Mouse (Mus musculus) ES-E14 (cell line): Measurements from ENCODE around the gene Rps3. TPM values are rescaled to one million over a fixed set of nuclear protein-coding genes. Genes with fewer than 3 reads are reported as not detected.

Experiments used
- DNase-seq: peaks from one replicate; pipeline ENCODE4 v3.0.0-alpha.2; 2013; ENCODE audit warnings: low read depth, low spot score
- H3K27ac ChIP-seq: 2 replicates; pipeline ENCODE4 v1.5.1; 2012; ENCODE audit warnings: low read depth, mild to moderate bottlenecking, low read length, moderate library complexity, mixed read lengths; ENCODE audit not compliant: poor library complexity, insufficient read depth, severe bottlenecking
- H3K36me3 ChIP-seq: 2 replicates; pipeline ENCODE4 v1.6.1; 2012; ENCODE audit warnings: mild to moderate bottlenecking, low read length, moderate library complexity, mixed read lengths; ENCODE audit not compliant: control insufficient read depth, poor library complexity, insufficient read depth, severe bottlenecking
- H3K4me1 ChIP-seq, 2 experiments: fragments of 150-350 bp in 1 of 2; sonication (generic) in 1 of 2; 2 replicates each; pipeline ENCODE4 v1.6.1; 2012; ENCODE audit warnings: low read length in 2 of 2, mild to moderate bottlenecking in 1 of 2, mixed read lengths in 1 of 2; ENCODE audit not compliant: control insufficient read depth in 2 of 2, insufficient read depth in 2 of 2, poor library complexity in 1 of 2
- H3K4me3 ChIP-seq, 2 experiments: fragments of 150-350 bp in 1 of 2; sonication (generic) in 1 of 2; 2 replicates each; pipeline ENCODE4 v1.5.1; 2012; ENCODE audit warnings: low read length in 2 of 2, low read depth in 1 of 2, mild to moderate bottlenecking in 1 of 2, mixed read lengths in 1 of 2; ENCODE audit not compliant: insufficient read depth in 1 of 2, poor library complexity in 1 of 2, severe bottlenecking in 1 of 2
- H3K9ac ChIP-seq: 2 replicates; pipeline ENCODE4 v1.6.1; 2012; ENCODE audit warnings: low read depth, mild to moderate bottlenecking, low read length, mixed read lengths; ENCODE audit not compliant: poor library complexity, insufficient read depth, severe bottlenecking
- H3K9me3 ChIP-seq: fragments of 150-350 bp; sonication (generic); 2 replicates; pipeline ENCODE4 v1.6.1; 2012; ENCODE audit warnings: low read depth, mild to moderate bottlenecking, low read length; ENCODE audit not compliant: control insufficient read depth, insufficient read depth
- CHD2 ChIP-seq: IDR thresholded peaks from 2 replicates; pipeline ENCODE4 v1.6.1; 2014; ENCODE audit warnings: mild to moderate bottlenecking, low read depth, low read length, inconsistent platforms
- HCFC1 ChIP-seq: IDR thresholded peaks from 2 replicates; pipeline ENCODE4 v1.6.1; 2012; ENCODE audit warnings: low read length, inconsistent platforms, borderline replicate concordance; ENCODE audit not compliant: insufficient read depth
- MAFK ChIP-seq: IDR thresholded peaks from 2 replicates; pipeline ENCODE4 v1.6.1; 2014; ENCODE audit warnings: mild to moderate bottlenecking, low read depth, low read length, inconsistent platforms; ENCODE audit not compliant: insufficient read depth
- ZC3H11A ChIP-seq: IDR thresholded peaks from 2 replicates; pipeline ENCODE4 v1.6.1; 2012; ENCODE audit warnings: low read depth, mild to moderate bottlenecking, inconsistent platforms, low read length, borderline replicate concordance
- ZNF384 ChIP-seq: IDR thresholded peaks from 2 replicates; pipeline ENCODE4 v1.6.1; 2012; ENCODE audit warnings: low read depth, low read length, inconsistent platforms
- in situ Hi-C, 2 experiments: fragments of 600-800 bp; cut with MboI; formaldehyde crosslinking; loops; one replicate each; pipeline ENCODE4 v1.15.1; 2025; ENCODE audit warnings: low sequenced_read_pairs in 2 of 2, inconsistent platforms in 1 of 2; ENCODE audit not compliant: unreplicated experiment in 2 of 2
- total RNA-seq: library from RNA; depleted of rRNA; stranded (reverse); fragments of 300-350 nt; gene quantifications from 2 replicates; pipeline ENCODE4 v1.2.3, GENCODE M21; 2012

The Rps3 gene
- total RNA-seq, 1 experiment = 1,655 TPM

DNA sequence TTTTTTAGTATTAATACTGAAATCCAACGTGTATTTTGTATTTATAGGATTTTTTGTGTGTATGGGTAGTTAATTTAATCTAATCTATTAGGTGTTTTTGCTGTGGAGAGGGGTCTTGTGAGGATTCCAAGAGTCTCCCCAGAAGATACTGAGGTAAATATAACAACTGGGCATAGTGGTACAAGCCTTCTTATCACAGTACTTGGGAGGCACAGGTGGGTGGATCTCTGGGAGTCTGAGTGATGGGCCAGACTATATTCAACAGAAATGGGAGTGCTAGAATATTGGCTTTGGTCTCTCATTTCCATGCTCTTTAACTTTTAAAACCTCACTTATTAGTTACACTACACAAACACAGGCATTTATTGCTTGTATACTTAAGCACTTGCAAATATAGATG lies 17.6 kb upstream of the Rps3 start:
- no peak overlapping the region for H3K27ac ChIP-seq
- TF ChIP-seq MAFK (no peak), HCFC1 (no peak), ZC3H11A (no peak), ZNF384 (no peak), CHD2 (no peak)
- no peak for DNase-seq
- no peaks in the 10 kb centered on the region for H3K36me3 ChIP-seq
- H3K4me1 ChIP-seq = 0 out of 4 replicates have a peak, but pooled peaks cover 0 to 2% of the 10 kb centered on the region in 2 experiments
- no peak overlapping the region for H3K9ac ChIP-seq
- no peaks in the 10 kb centered on the region for H3K9me3 ChIP-seq
- no peak overlapping the region for H3K4me3 ChIP-seq
- in situ Hi-C loops = loop anchor here in 1 of 2 experiments (10.0 kb wide), 1 partner anchor 304 kb away; no protein-coding TSS in a partner anchor

DNA sequence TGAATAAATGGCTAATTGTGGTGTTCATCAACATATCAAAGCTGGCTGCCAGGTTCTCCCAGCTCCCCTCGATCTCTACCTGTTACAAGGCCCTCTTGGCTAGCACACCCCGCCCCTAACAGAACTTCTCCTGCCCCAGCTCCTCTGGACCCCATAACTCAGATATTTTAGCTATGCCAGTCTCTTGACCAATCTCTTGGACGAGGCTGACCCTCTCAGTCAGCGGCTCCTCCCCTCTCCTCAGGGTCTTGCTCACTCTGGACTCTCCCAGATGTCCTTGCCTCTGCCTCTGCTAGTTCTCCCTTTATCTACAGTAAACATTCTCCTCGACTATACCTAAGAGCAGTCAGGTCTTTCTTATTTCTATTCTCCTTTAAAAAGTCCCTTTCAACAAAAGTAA lies 17.1 kb upstream of the Rps3 start:
- Histone ChIP-seq H3K4me3 (no peak overlapping the region), H3K36me3 (no peaks in the 10 kb centered on the region)

DNA sequence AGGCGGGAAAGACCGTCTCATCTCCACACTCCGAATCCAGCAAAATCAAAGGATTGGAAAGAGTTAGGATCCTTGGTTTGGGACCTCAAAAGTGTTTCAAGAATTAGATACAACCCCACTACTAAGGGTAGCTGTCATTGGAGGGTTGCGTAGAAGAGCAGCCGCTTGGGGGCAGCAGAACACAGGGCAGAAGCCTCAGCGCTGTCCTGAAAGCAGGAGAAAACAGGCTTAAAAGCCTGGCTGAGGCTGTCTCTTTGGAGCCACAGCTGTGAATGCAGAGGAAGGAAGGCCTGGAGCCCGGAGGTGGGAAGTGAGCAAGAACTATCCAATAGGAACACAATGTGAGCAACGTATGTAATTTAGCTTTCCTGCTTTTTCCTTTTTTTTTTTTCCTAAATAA lies 16.7 kb upstream of the Rps3 start:
- TF ChIP-seq CHD2 (no peak), ZC3H11A (peak; percentile 74; the same call in 1 of the 2 replicates), MAFK (no peak), ZNF384 (0 out of 2 replicates have a peak, but pooled peaks have one; percentile 55), HCFC1 (no peak)
- Histone ChIP-seq H3K36me3 (no peaks in the 10 kb centered on the region), H3K4me1 (0 out of 4 replicates have a peak, but pooled peaks cover 0 to 2% of the 10 kb centered on the region in 2 experiments), H3K4me3 (no peak overlapping the region), H3K27ac (no peak overlapping the region), H3K9me3 (no peaks in the 10 kb centered on the region), H3K9ac (no peak overlapping the region)
- in situ Hi-C loops = loop anchor here in 1 of 2 experiments (10.0 kb wide), 1 partner anchor 305 kb away; no protein-coding TSS in a partner anchor
- peak; percentile 66 for DNase-seq

More for the DNA sequence above, 17.1 kb upstream of the Rps3 start:
- H3K27ac ChIP-seq = no peak overlapping the region
- in situ Hi-C loops = loop anchor here in 1 of 2 experiments (10.0 kb wide), 1 partner anchor 304 kb away; no protein-coding TSS in a partner anchor
- TF ChIP-seq CHD2 (no peak), ZNF384 (no peak), HCFC1 (no peak), ZC3H11A (no peak), MAFK (no peak)
- no peak overlapping the region for H3K9ac ChIP-seq
- H3K9me3 ChIP-seq = no peaks in the 10 kb centered on the region
- DNase-seq = no peak
- H3K4me1 ChIP-seq = 0 out of 4 replicates have a peak, but pooled peaks cover 0 to 2% of the 10 kb centered on the region in 2 experiments

DNA sequence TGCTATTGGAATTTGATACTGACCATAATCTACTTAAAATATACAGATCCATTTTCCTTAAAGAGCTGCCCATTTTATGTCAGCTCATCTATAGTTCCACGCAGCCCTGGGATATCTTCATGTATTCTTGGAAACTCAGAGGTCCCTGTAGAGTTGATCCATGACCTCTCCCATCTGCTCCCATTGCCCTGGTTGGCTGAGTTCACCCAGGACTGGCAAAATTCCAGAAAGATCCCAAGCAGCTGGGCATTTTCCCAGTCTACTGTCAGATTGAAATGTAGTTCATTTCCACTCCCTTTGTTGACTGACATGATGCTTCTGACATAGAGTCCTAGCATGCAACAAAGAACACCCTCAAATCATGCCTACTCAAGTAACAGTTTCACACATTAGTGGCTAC lies 15.6 kb upstream of the Rps3 start:
- Histone ChIP-seq H3K36me3 (no peaks in the 10 kb centered on the region), H3K9me3 (no peaks in the 10 kb centered on the region), H3K4me1 (0 out of 4 replicates have a peak, but pooled peaks cover 0 to 2% of the 10 kb centered on the region in 2 experiments), H3K9ac (no peak overlapping the region), H3K27ac (no peak overlapping the region), H3K4me3 (no peak overlapping the region)
- in situ Hi-C loops = loop anchor here in 1 of 2 experiments (5.0 kb wide), 1 partner anchor 93 kb away; no protein-coding TSS in a partner anchor
- no peak for DNase-seq
- TF ChIP-seq ZC3H11A (no peak), HCFC1 (no peak), CHD2 (no peak), ZNF384 (no peak), MAFK (no peak)
